In the genomic region with DNA sequence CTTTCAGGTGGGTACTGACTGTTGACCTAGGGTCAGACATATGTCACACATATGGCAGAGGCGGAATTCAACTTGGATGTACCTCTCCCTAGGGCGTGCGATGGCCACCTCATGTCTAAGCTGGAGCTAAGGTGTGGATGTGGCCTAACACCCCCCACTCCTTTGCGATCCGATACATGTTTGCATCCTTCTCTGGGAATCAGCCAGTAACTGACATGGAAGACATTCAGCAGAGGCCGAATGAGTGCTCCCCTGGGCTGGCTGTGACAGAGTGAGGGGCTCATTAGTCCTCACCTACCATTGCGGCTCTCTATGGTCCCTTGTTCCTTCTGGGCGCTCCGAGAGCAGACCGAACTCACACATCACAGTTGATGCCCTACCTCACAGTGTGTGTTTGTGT, we compare ENCODE assay signal across 8 mouse cellular contexts. TPM values are rescaled to one million over a fixed set of nuclear protein-coding genes. Genes with fewer than 3 reads are reported as not detected.
A peak's percentile ranks its signal among the peaks of the same experiment; 100 is the strongest.
DNase-seq lines count a peak whose midpoint lies in the region; ATAC-seq lines count a peak whose summit lies in the region.

No protein-coding gene starts in this region.

- H3K27ac ChIP-seq in lung, embryonic 15.5 days = peak overlapping the region; percentile 87
- peak overlapping the region; percentile 90 for H3K27ac ChIP-seq in forebrain, embryonic 10.5 days
- H3K27ac ChIP-seq in intestine, embryonic 15.5 days = peak overlapping the region; percentile 86; the same call in 1 of the 2 replicates
- H3K27ac ChIP-seq in neural tube, embryonic 13.5 days (replicated peaks) = peak overlapping the region; percentile 62

- H3K4me1 ChIP-seq in lung, embryonic 15.5 days = peaks cover 21% of the 10 kb centered on the region
- H3K4me1 ChIP-seq in forebrain, embryonic 10.5 days = peaks cover 34% of the 10 kb centered on the region
- peaks cover 19% of the 10 kb centered on the region for H3K4me1 ChIP-seq in intestine, embryonic 15.5 days (replicated peaks)
- peaks cover 28% of the 10 kb centered on the region for H3K4me1 ChIP-seq in neural tube, embryonic 13.5 days (replicated peaks)

- ATAC-seq in lung, embryonic 15.5 days (ENCODE audit: borderline replicate concordance, extremely low read depth, low FRiP score, low TSS enrichment) = no peak
- no peak for ATAC-seq in intestine, embryonic 15.5 days
- peak; percentile 5; the same call in 1 of the 2 replicates for ATAC-seq in neural tube, embryonic 13.5 days (ENCODE audit: low read depth)
- ATAC-seq in frontal cortex, adult (ENCODE audit: low TSS enrichment) = no peak

- H3K9me3 ChIP-seq in lung, embryonic 15.5 days = no peaks in the 10 kb centered on the region
- no peaks in the 10 kb centered on the region for H3K9me3 ChIP-seq in forebrain, embryonic 10.5 days
- H3K9me3 ChIP-seq in intestine, embryonic 15.5 days = no peaks in the 10 kb centered on the region
- H3K9me3 ChIP-seq in neural tube, embryonic 13.5 days = no peaks in the 10 kb centered on the region

- peak overlapping the region; percentile 65 for H3K9ac ChIP-seq in lung, embryonic 15.5 days
- H3K9ac ChIP-seq in intestine, embryonic 15.5 days = peak overlapping the region; percentile 54
- H3K9ac ChIP-seq in neural tube, embryonic 13.5 days = peak overlapping the region; percentile 83

- peak overlapping the region; percentile 78 for H3K4me2 ChIP-seq in lung, embryonic 15.5 days
- peak overlapping the region; percentile 76 for H3K4me2 ChIP-seq in intestine, embryonic 15.5 days (replicated peaks)
- peak overlapping the region; percentile 83 for H3K4me2 ChIP-seq in neural tube, embryonic 13.5 days

- 83% methylated on average over 10 of the region's 10 CpGs for whole genome bisulfite sequencing in lung, embryonic 15.5 days
- 87% methylated on average over 10 of the region's 10 CpGs for WGBS in forebrain, embryonic 10.5 days
- WGBS in intestine, embryonic 15.5 days = 81% methylated on average over 10 of the region's 10 CpGs
- 84% methylated on average over 10 of the region's 10 CpGs for WGBS in neural tube, embryonic 13.5 days

- H3K36me3 ChIP-seq in lung, embryonic 15.5 days = peaks cover 11% of the 10 kb centered on the region; the same call in 1 of the 2 replicates
- H3K36me3 ChIP-seq in forebrain, embryonic 10.5 days (replicated peaks) = peaks cover 13% of the 10 kb centered on the region; the same call in 1 of the 2 replicates
- peaks cover 9% of the 10 kb centered on the region; the same call in 1 of the 2 replicates for H3K36me3 ChIP-seq in intestine, embryonic 15.5 days
- peaks cover 13% of the 10 kb centered on the region; the same call in 1 of the 2 replicates for H3K36me3 ChIP-seq in neural tube, embryonic 13.5 days

- no peaks in the 10 kb centered on the region for H3K27me3 ChIP-seq in lung, embryonic 15.5 days
- H3K27me3 ChIP-seq in forebrain, embryonic 10.5 days (ENCODE audit: poor library complexity, severe bottlenecking) = no peaks in the 10 kb centered on the region
- H3K27me3 ChIP-seq in intestine, embryonic 15.5 days (replicated peaks) = no peaks in the 10 kb centered on the region
- no peaks in the 10 kb centered on the region for H3K27me3 ChIP-seq in neural tube, embryonic 13.5 days

- peak overlapping the region; percentile 60 for H3K4me3 ChIP-seq in lung, embryonic 15.5 days
- peak overlapping the region; percentile 69 for H3K4me3 ChIP-seq in forebrain, embryonic 10.5 days
- H3K4me3 ChIP-seq in intestine, embryonic 15.5 days (replicated peaks) = peak overlapping the region; percentile 61
- peak overlapping the region; percentile 75 for H3K4me3 ChIP-seq in neural tube, embryonic 13.5 days

- no peak for DNase-seq in lung, postnatal 25 days (ENCODE audit: low spot score)
- no peak for DNase-seq in forebrain, embryonic 10.5 days (ENCODE audit: extremely low spot score, low spot score)
- DNase-seq in adrenal gland, postnatal 4 days (ENCODE audit: low spot score in 2 of 2) = no peak
- DNase-seq in thymus, postnatal 36 days = no peak

RNA-seq across cellular contexts. Expression of a gene that starts 0.8 kb away (rescaled TPM):
- polyA plus RNA-seq in lung, embryonic 15.5 days (2015; fragmentation: Nextera tagmentation; extraction: Ambion mirVana) = 34.6 and 40.2 TPM in 2 replicates
- 17.8 and 17.9 TPM in 2 replicates for polyA plus RNA-seq in forebrain, embryonic 10.5 days (2016; fragmentation: Nextera tagmentation; extraction: Ambion mirVana)
- 26.5 and 32.4 TPM in 2 replicates for polyA plus RNA-seq in intestine, embryonic 15.5 days (2015; fragmentation: Nextera tagmentation; extraction: Ambion mirVana)
- 31.1 and 31.5 TPM in 2 replicates for polyA plus RNA-seq in neural tube, embryonic 13.5 days (2015; fragmentation: Nextera tagmentation; extraction: Ambion mirVana)
- total RNA-seq in adrenal gland, postnatal 4 days (2021) = 10 to 100 TPM; 35.7 to 42.0 TPM

RNA-seq across cellular contexts. Expression of a gene that starts 11.1 kb away (rescaled TPM):
- 6.9 and 8.7 TPM in 2 replicates for polyA plus RNA-seq in lung, embryonic 15.5 days (2015; fragmentation: Nextera tagmentation; extraction: Ambion mirVana)
- 2.8 and 3.1 TPM in 2 replicates for polyA plus RNA-seq in forebrain, embryonic 10.5 days (2016; fragmentation: Nextera tagmentation; extraction: Ambion mirVana)
- polyA plus RNA-seq in intestine, embryonic 15.5 days (2015; fragmentation: Nextera tagmentation; extraction: Ambion mirVana) = 7.9 and 8.9 TPM in 2 replicates
- 5.2 and 6.0 TPM in 2 replicates for polyA plus RNA-seq in neural tube, embryonic 13.5 days (2015; fragmentation: Nextera tagmentation; extraction: Ambion mirVana)
- 1 to 10 TPM; 7.8 to 7.9 TPM for total RNA-seq in adrenal gland, postnatal 4 days (2021)

RNA-seq across cellular contexts. Expression of a gene that starts 17.2 kb away (rescaled TPM):
- polyA plus RNA-seq in lung, embryonic 15.5 days (2015; fragmentation: Nextera tagmentation; extraction: Ambion mirVana) = 254 and 278 TPM in 2 replicates
- 361 TPM in 2 replicates for polyA plus RNA-seq in forebrain, embryonic 10.5 days (2016; fragmentation: Nextera tagmentation; extraction: Ambion mirVana)
- 232 and 236 TPM in 2 replicates for polyA plus RNA-seq in intestine, embryonic 15.5 days (2015; fragmentation: Nextera tagmentation; extraction: Ambion mirVana)
- polyA plus RNA-seq in neural tube, embryonic 13.5 days (2015; fragmentation: Nextera tagmentation; extraction: Ambion mirVana) = 235 and 246 TPM in 2 replicates
- total RNA-seq in adrenal gland, postnatal 4 days (2021) = 100 to 1,000 TPM; 203 to 210 TPM

RNA-seq across cellular contexts. Expression of a gene that starts 35.6 kb away (rescaled TPM):
- polyA plus RNA-seq in lung, embryonic 15.5 days (2015; fragmentation: Nextera tagmentation; extraction: Ambion mirVana) = 0.91 and 1.9 TPM in 2 replicates
- 4.9 and 5.2 TPM in 2 replicates for polyA plus RNA-seq in forebrain, embryonic 10.5 days (2016; fragmentation: Nextera tagmentation; extraction: Ambion mirVana)
- 1.2 and 1.5 TPM in 2 replicates for polyA plus RNA-seq in intestine, embryonic 15.5 days (2015; fragmentation: Nextera tagmentation; extraction: Ambion mirVana)
- 2.1 and 3.0 TPM in 2 replicates for polyA plus RNA-seq in neural tube, embryonic 13.5 days (2015; fragmentation: Nextera tagmentation; extraction: Ambion mirVana)
- 1 to 10 TPM; 4.2 to 4.9 TPM for total RNA-seq in adrenal gland, postnatal 4 days (2021)

RNA-seq across cellular contexts. Expression of a gene that starts 46.9 kb away (rescaled TPM):
- 18.8 and 22.3 TPM in 2 replicates for polyA plus RNA-seq in lung, embryonic 15.5 days (2015; fragmentation: Nextera tagmentation; extraction: Ambion mirVana)
- polyA plus RNA-seq in forebrain, embryonic 10.5 days (2016; fragmentation: Nextera tagmentation; extraction: Ambion mirVana) = not detected in 2 replicates
- polyA plus RNA-seq in intestine, embryonic 15.5 days (2015; fragmentation: Nextera tagmentation; extraction: Ambion mirVana) = 0.05 and 0.06 TPM in 2 replicates
- 0.22 and 0.56 TPM in 2 replicates for polyA plus RNA-seq in neural tube, embryonic 13.5 days (2015; fragmentation: Nextera tagmentation; extraction: Ambion mirVana)
- under 1 TPM in 1 of 2 experiments, not detected in 1; 0.17 TPM for total RNA-seq in adrenal gland, postnatal 4 days (2021)
